Mouse (Mus musculus) T-helper 17 cell (primary cell): ENCODE results near the gene Arl2.

ENCODE experiments used
- in situ Hi-C, 2 experiments: fragments of 300-600 bp; cut with MboI, MseI; formaldehyde crosslinking; loops; 1 replicate in 1 of 2; 2 replicates in 1 of 2; pipeline ENCODE4 v1.15.1; 2025; ENCODE audit warnings: high pct_unique_total_duplicates in 2 of 2

The Arl2 gene

GRCm38 (mm10) chr19:6127760-6128341, 13.5 kb downstream of the Arl2 start, which contains the start of gene Snx15:
TSS of gene Snx15 (minus strand) at chr19:6128304.
- in situ Hi-C loops: no loop called here

GRCm38 (mm10) chr19:6126789-6127580, 14.4 kb downstream of the Arl2 start:
- in situ Hi-C loops: no loop called here

GRCm38 (mm10) chr19:6126289-6126688, 15.1 kb downstream of the Arl2 start:
- in situ Hi-C loops: no loop called here

- in situ Hi-C loops: no loop called here
These were observed 16.4 kb downstream of the Arl2 start for GRCm38 (mm10) chr19:6124898-6125297.

- in situ Hi-C loops: no loop called here
These were observed 18.0 kb downstream of the Arl2 start for GRCm38 (mm10) chr19:6123330-6123729.

GRCm38 (mm10) chr19:6121761-6122160, 19.6 kb downstream of the Arl2 start:
- in situ Hi-C loops: no loop called here

- in situ Hi-C loops: no loop called here
These were observed 22.6 kb downstream of the Arl2 start for GRCm38 (mm10) chr19:6118677-6119185.

GRCm38 (mm10) chr19:6117986-6118676, 23.2 kb downstream of the Arl2 start, which contains the start of gene Sac3d1:
TSS of gene Sac3d1 (minus strand) at chr19:6118650.
- in situ Hi-C loops: no loop called here

GRCm38 (mm10) chr19:6117346-6117985, 23.9 kb downstream of the Arl2 start:
- in situ Hi-C loops: no loop called here

- in situ Hi-C loops: no loop called here
These were observed 25.1 kb downstream of the Arl2 start for GRCm38 (mm10) chr19:6116113-6116850.

- in situ Hi-C loops: no loop called here
These were observed 28.2 kb downstream of the Arl2 start for GRCm38 (mm10) chr19:6113116-6113515.

GRCm38 (mm10) chr19:6105586-6105985, 35.8 kb downstream of the Arl2 start, which contains the start of gene Naaladl1:
TSS of gene Naaladl1 (plus strand) at chr19:6105782.
- in situ Hi-C loops: no loop called here

- in situ Hi-C loops: no loop called here
These were observed 36.9 kb downstream of the Arl2 start for GRCm38 (mm10) chr19:6104476-6104875.

- in situ Hi-C loops: no loop called here
These were observed 39.0 kb downstream of the Arl2 start for GRCm38 (mm10) chr19:6102169-6102853.

GRCm38 (mm10) chr19:6101186-6101585, 40.2 kb downstream of the Arl2 start:
- in situ Hi-C loops: no loop called here

GRCm38 (mm10) chr19:6097847-6098246, 43.5 kb downstream of the Arl2 start:
- in situ Hi-C loops: no loop called here

GRCm38 (mm10) chr19:6094119-6094518, 47.2 kb downstream of the Arl2 start, which contains the start of gene AC131692.1:
TSS of gene AC131692.1 (plus strand) at chr19:6094419.
- in situ Hi-C loops: no loop called here

GRCm38 (mm10) chr19:6088841-6089240, 52.5 kb downstream of the Arl2 start:
- in situ Hi-C loops: no loop called here

GRCm38 (mm10) chr19:6085417-6085879, 55.9 kb downstream of the Arl2 start:
- in situ Hi-C loops: no loop called here
